Mouse (Mus musculus): ENCODE results near the gene Rnf149. TPM values are rescaled to one million over a fixed set of nuclear protein-coding genes. Genes with fewer than 3 reads are reported as not detected.

Gene Rnf149
- polyA plus RNA-seq, 2 experiments: 27.0 to 29.3 TPM

DNA sequence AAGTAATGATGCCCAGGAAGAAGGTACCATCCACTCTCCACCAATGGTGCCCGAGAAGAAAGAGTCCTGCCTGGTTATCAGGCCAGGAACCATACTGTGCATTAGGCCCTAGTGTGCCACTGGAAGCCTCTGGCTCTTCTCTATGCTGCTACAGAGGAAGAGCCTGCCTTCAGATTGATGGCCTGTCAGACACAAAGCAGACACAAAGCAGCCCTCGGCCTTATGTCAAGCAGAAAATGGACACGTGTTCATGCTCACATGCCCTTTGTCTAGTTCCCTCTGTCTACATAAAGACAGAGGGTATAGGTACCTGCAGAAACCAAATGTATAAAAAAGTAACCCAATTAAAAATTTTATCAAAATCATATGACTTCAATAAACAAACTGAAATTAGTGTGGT, 12.6 kb downstream of the Rnf149 start:
- no peak for DNase-seq (ENCODE audit: low spot score)
- 69% methylated on average over 3 of the region's 3 CpGs for WGBS
- H3K4me1 ChIP-seq (ENCODE audit: control insufficient read depth, insufficient read depth, low read length): no peaks in the 10 kb centered on the region

DNA sequence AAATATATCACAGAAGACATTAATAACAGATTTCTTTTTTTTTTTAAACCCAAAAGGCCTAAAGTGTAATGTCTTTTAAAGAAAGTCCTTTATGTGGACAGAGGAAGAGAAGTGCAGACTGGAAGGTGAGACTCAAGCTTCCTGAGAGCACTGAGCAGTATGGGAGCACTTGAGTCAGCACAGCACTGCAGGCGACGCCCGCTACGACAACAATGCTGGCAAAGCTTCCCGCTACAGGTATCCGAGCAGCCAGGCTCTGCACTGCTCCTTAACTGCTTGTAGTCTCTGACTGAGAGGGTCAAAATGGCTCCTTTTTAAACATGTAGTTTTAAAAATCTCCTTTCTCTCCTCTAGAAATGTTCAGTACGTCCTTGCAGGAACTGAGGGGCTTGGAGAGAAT, 14.0 kb downstream of the Rnf149 start:
- H3K27me3 ChIP-seq (ENCODE audit: control insufficient read depth, insufficient read depth, low read length): no peaks in the 10 kb centered on the region
- ATAC-seq (ENCODE audit: low FRiP score, low read depth): no peak
- H3K9ac ChIP-seq (ENCODE audit: low read depth, low read length, severe bottlenecking): no peak overlapping the region
- H3K27ac ChIP-seq (replicated peaks; ENCODE audit: low read depth, low read length): no peak overlapping the region
- no peak overlapping the region for H3K4me2 ChIP-seq (replicated peaks; ENCODE audit: low read depth, low read length, severe bottlenecking)
- no peak for DNase-seq (ENCODE audit: low spot score)
- no peaks in the 10 kb centered on the region for H3K4me1 ChIP-seq (ENCODE audit: control insufficient read depth, insufficient read depth, low read length)
- H3K9me3 ChIP-seq (ENCODE audit: control insufficient read depth, low read length): no peaks in the 10 kb centered on the region
- no peak overlapping the region for H3K4me3 ChIP-seq (replicated peaks; ENCODE audit: low read length)
- WGBS: 82% methylated on average over 7 of the region's 7 CpGs
- no peak for TF ChIP-seq POLR2A (IDR thresholded peaks at IDR 0.05; ENCODE audit: borderline replicate concordance, extremely low read depth, insufficient read depth, insufficient read length)
- H3K36me3 ChIP-seq (ENCODE audit: control insufficient read depth, insufficient read depth, low read length): peaks cover 45% of the 10 kb centered on the region

More for the DNA sequence above, 12.6 kb downstream of the Rnf149 start:
- Histone ChIP-seq H3K4me3 (replicated peaks; ENCODE audit: low read length) (no peak overlapping the region), H3K36me3 (ENCODE audit: control insufficient read depth, insufficient read depth, low read length) (peaks cover 32% of the 10 kb centered on the region), H3K4me2 (replicated peaks; ENCODE audit: low read depth, low read length, severe bottlenecking) (no peak overlapping the region), H3K9ac (ENCODE audit: low read depth, low read length, severe bottlenecking) (no peak overlapping the region), H3K27ac (replicated peaks; ENCODE audit: low read depth, low read length) (no peak overlapping the region), H3K9me3 (ENCODE audit: control insufficient read depth, low read length) (no peaks in the 10 kb centered on the region), H3K27me3 (ENCODE audit: control insufficient read depth, insufficient read depth, low read length) (no peaks in the 10 kb centered on the region)
- ATAC-seq (ENCODE audit: low FRiP score, low read depth): no peak
- TF ChIP-seq POLR2A (IDR thresholded peaks at IDR 0.05; ENCODE audit: borderline replicate concordance, extremely low read depth, insufficient read depth, insufficient read length): no peak

DNA sequence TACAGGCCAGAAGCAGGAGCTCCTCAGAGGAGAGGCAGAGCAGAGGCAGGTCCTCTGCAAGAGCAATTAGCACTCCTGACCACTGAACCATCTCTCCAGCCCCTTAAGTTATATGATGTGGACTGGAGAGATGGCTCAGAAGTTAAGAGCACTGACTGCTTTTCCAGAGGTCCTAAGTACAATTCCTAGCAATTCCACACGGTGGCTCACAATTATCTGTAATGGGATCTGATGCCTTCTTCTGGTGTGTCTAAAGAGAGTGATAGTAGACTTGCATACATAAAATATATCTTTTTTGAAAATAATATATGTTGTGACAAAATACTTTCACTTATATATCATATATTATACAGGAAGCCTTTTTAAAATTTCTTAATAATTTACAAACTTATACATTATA, 15.3 kb downstream of the Rnf149 start:
- H3K9me3 ChIP-seq (ENCODE audit: control insufficient read depth, low read length): no peaks in the 10 kb centered on the region
- TF ChIP-seq POLR2A (IDR thresholded peaks at IDR 0.05; ENCODE audit: borderline replicate concordance, extremely low read depth, insufficient read depth, insufficient read length): no peak
- H3K27me3 ChIP-seq (ENCODE audit: control insufficient read depth, insufficient read depth, low read length): no peaks in the 10 kb centered on the region
- 49% methylated on average over 1 of the region's 1 CpGs for WGBS
- H3K4me2 ChIP-seq (replicated peaks; ENCODE audit: low read depth, low read length, severe bottlenecking): no peak overlapping the region
- no peaks in the 10 kb centered on the region for H3K4me1 ChIP-seq (ENCODE audit: control insufficient read depth, insufficient read depth, low read length)
- no peak overlapping the region for H3K27ac ChIP-seq (replicated peaks; ENCODE audit: low read depth, low read length)
- DNase-seq (ENCODE audit: low spot score) (no peak), ATAC-seq (ENCODE audit: low FRiP score, low read depth) (no peak)
- H3K4me3 ChIP-seq (replicated peaks; ENCODE audit: low read length): no peak overlapping the region
- H3K9ac ChIP-seq (ENCODE audit: low read depth, low read length, severe bottlenecking): no peak overlapping the region
- peaks cover 58% of the 10 kb centered on the region for H3K36me3 ChIP-seq (ENCODE audit: control insufficient read depth, insufficient read depth, low read length)

DNA sequence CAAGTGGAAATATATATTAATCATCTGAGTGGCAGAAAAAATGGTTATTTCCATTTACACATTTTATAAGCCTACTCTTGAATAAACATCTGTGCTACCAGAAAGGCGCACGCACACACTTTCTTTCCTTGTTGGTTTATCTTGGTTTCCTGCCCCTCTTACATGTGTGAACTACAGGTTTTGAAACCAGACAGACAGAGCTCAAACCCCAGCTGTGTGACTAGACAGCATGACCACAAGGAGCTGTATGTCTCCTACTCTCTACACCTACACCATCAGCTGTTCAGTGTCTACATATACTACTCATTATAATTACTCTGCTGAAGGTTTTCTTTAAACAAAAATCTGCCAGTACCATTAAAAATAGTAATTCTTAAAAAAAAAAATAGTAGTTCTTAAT, 18.2 kb downstream of the Rnf149 start:
- Histone ChIP-seq H3K4me2 (replicated peaks; ENCODE audit: low read depth, low read length, severe bottlenecking) (no peak overlapping the region), H3K9ac (ENCODE audit: low read depth, low read length, severe bottlenecking) (no peak overlapping the region), H3K27ac (replicated peaks; ENCODE audit: low read depth, low read length) (no peak overlapping the region), H3K9me3 (ENCODE audit: control insufficient read depth, low read length) (no peaks in the 10 kb centered on the region), H3K4me1 (ENCODE audit: control insufficient read depth, insufficient read depth, low read length) (no peaks in the 10 kb centered on the region), H3K36me3 (ENCODE audit: control insufficient read depth, insufficient read depth, low read length) (peaks cover 79% of the 10 kb centered on the region), H3K4me3 (replicated peaks; ENCODE audit: low read length) (no peak overlapping the region), H3K27me3 (ENCODE audit: control insufficient read depth, insufficient read depth, low read length) (no peaks in the 10 kb centered on the region)
- ATAC-seq (ENCODE audit: low FRiP score, low read depth): no peak
- no peak for TF ChIP-seq POLR2A (IDR thresholded peaks at IDR 0.05; ENCODE audit: borderline replicate concordance, extremely low read depth, insufficient read depth, insufficient read length)
- no peak for DNase-seq (ENCODE audit: low spot score)
- WGBS: 93% methylated on average over 2 of the region's 2 CpGs

DNA sequence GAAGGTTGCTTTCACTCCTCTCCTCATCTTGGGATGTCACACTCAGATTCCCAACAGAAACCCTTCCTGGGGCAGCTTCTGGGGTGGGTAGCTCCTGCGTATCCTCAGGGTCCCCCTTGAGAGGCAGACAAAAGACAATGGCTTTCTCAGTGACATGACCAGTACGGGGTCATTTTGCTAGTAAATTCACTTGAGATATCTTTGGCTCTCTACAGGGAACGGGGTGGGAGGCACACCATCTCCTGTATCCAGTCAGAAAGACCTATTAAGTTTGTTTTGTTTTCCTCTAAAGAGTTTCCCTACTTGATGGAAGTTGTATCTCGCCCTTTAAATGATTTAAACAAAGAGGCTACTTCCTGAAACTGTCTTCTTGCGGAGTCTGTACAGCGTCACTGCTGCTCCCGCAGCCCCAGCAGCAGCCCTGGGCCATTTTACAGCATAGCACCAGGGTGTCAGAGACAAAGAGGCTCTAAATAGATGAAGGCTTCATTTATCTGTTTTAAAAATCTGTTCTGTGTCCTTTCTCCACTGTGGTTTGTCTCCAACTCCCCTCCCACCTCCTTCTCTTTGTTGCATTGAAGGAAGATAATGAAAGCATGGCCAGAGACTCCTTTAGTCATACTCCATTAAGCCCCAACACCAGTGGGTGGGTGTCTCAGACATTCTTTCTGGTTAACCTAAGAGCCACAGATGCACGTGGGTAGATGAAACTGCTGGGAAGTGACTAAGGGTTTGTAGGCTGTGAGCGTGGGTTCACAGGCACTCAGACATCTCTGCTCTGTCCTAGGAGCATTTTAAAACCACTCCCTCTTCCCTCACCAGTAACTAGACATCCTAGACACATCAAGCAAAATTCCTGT, 21.4 kb downstream of the Rnf149 start:
- no peak overlapping the region for H3K27ac ChIP-seq (replicated peaks; ENCODE audit: low read depth, low read length)
- no peaks in the 10 kb centered on the region for H3K27me3 ChIP-seq (ENCODE audit: control insufficient read depth, insufficient read depth, low read length)
- no peak overlapping the region for H3K4me2 ChIP-seq (replicated peaks; ENCODE audit: low read depth, low read length, severe bottlenecking)
- H3K36me3 ChIP-seq (ENCODE audit: control insufficient read depth, insufficient read depth, low read length): peaks cover 83% of the 10 kb centered on the region
- H3K4me1 ChIP-seq (ENCODE audit: control insufficient read depth, insufficient read depth, low read length): no peaks in the 10 kb centered on the region
- ATAC-seq (ENCODE audit: low FRiP score, low read depth): no peak
- H3K4me3 ChIP-seq (replicated peaks; ENCODE audit: low read length): no peak overlapping the region
- WGBS: 58% methylated on average over 9 of the region's 9 CpGs
- TF ChIP-seq POLR2A (IDR thresholded peaks at IDR 0.05; ENCODE audit: borderline replicate concordance, extremely low read depth, insufficient read depth, insufficient read length): no peak
- H3K9ac ChIP-seq (ENCODE audit: low read depth, low read length, severe bottlenecking): no peak overlapping the region
- H3K9me3 ChIP-seq (ENCODE audit: control insufficient read depth, low read length): no peaks in the 10 kb centered on the region
- DNase-seq (ENCODE audit: low spot score): no peak
